In genomic region chr1:165191611-165192010, GRCm38 (mm10) we compare ENCODE assay signal across 18 mouse cellular contexts. TPM values are rescaled to one million over a fixed set of nuclear protein-coding genes. Genes with fewer than 3 reads are reported as not detected.
A peak's percentile ranks its signal among the peaks of the same experiment; 100 is the strongest.
DNase-seq lines count a peak whose midpoint lies in the region; ATAC-seq and TF ChIP-seq lines count a peak whose summit lies in the region.
"Had no signal": no experiment of that assay in that cellular context is flagged by ENCODE, and none has a peak within 500 bp of the region (broad histone marks: within the 10 kb centered on the region; RNA-seq: fewer than 3 reads in every experiment).

No protein-coding gene starts in this region.

- H3K4me2 ChIP-seq in heart, embryonic 13.5 days: peak overlapping the region; percentile 86
- peak overlapping the region; percentile 32; the same call in 1 of the 2 replicates for H3K4me2 ChIP-seq in lung, postnatal 0 days (replicated peaks; ENCODE audit: low read depth, low read length)
- no peak overlapping the region for H3K4me2 ChIP-seq in embryonic facial prominence, embryonic 15.5 days (replicated peaks)
- no peak overlapping the region for H3K4me2 ChIP-seq in myocyte (ENCODE audit: low read depth)

- TF ChIP-seq POLR2A in myocyte (IDR thresholded peaks at IDR 0.05; ENCODE audit: insufficient read length, low read depth): no peak

- TF ChIP-seq CTCF in lung, postnatal 0 days (IDR thresholded peaks at IDR 0.05): no peak

- peaks cover 11% of the 10 kb centered on the region for H3K79me2 ChIP-seq in myocyte (ENCODE audit: control insufficient read depth, insufficient read depth)

- no peak for TF ChIP-seq EP300 in lung, postnatal 0 days (IDR thresholded peaks at IDR 0.05)

- no peak for DNase-seq in heart, adult 8-10 months (ENCODE audit: low spot score)
- no peak for DNase-seq in lung, postnatal 0 days (ENCODE audit: low spot score)
- DNase-seq in lung, postnatal 25 days (ENCODE audit: low spot score): no peak
- DNase-seq in urinary bladder, adult 2 months (ENCODE audit: low spot score): no peak
- no peak for DNase-seq in adrenal gland, postnatal 14 days
- DNase-seq: adrenal gland, adult 2 months; gastrocnemius, postnatal 10 days; lung, adult 18-20 months; right cerebral cortex, postnatal 25 days had no signal

- WGBS in heart, embryonic 13.5 days: 55% methylated on average over 13 of the region's 13 CpGs
- 59% methylated on average over 13 of the region's 13 CpGs for WGBS in lung, postnatal 0 days
- 48% methylated on average over 13 of the region's 13 CpGs for WGBS in embryonic facial prominence, embryonic 15.5 days

- H3K36me3 ChIP-seq in heart, embryonic 13.5 days: peaks cover 18% of the 10 kb centered on the region
- H3K36me3 ChIP-seq in lung, postnatal 0 days (ENCODE audit: insufficient read depth, low read length): peaks cover 6% of the 10 kb centered on the region; the same call in 1 of the 2 replicates
- H3K36me3 ChIP-seq in embryonic facial prominence, embryonic 15.5 days: no peaks in the 10 kb centered on the region
- H3K36me3 ChIP-seq in myocyte (ENCODE audit: control insufficient read depth, insufficient read depth): peaks cover 10% of the 10 kb centered on the region

- no peak for ATAC-seq in heart, embryonic 13.5 days (ENCODE audit: extremely low read depth, insufficient number of reproducible peaks, low FRiP score, low TSS enrichment)
- ATAC-seq in lung, postnatal 0 days: no peak
- ATAC-seq in embryonic facial prominence, embryonic 15.5 days (ENCODE audit: insufficient number of reproducible peaks, low FRiP score, low TSS enrichment, low read depth): no peak
- ATAC-seq: intestine, embryonic 16.5 days; Patski had no signal

- H3K4me1 ChIP-seq in heart, embryonic 13.5 days: peaks cover 73% of the 10 kb centered on the region
- peaks cover 8% of the 10 kb centered on the region; the same call in 1 of the 2 replicates for H3K4me1 ChIP-seq in lung, postnatal 0 days (ENCODE audit: insufficient read depth, low read depth, low read length)
- peaks cover 8% of the 10 kb centered on the region; the same call in 1 of the 2 replicates for H3K4me1 ChIP-seq in embryonic facial prominence, embryonic 15.5 days

- no peak overlapping the region for H3ac ChIP-seq in myocyte (ENCODE audit: control insufficient read depth, insufficient read length)

- peak overlapping the region; percentile 88 for H3K4me3 ChIP-seq in heart, embryonic 13.5 days
- no peak overlapping the region for H3K4me3 ChIP-seq in lung, postnatal 0 days (ENCODE audit: low read depth, low read length)
- no peak overlapping the region for H3K4me3 ChIP-seq in embryonic facial prominence, embryonic 15.5 days (replicated peaks)
- H3K4me3 ChIP-seq in myocyte: peak overlapping the region; percentile 46

- H3K9ac ChIP-seq in heart, embryonic 13.5 days: peak overlapping the region; percentile 6
- H3K9ac ChIP-seq in lung, postnatal 0 days (replicated peaks; ENCODE audit: low read depth): peak overlapping the region; percentile 32; the same call in 1 of the 2 replicates
- H3K9ac ChIP-seq in embryonic facial prominence, embryonic 15.5 days: no peak overlapping the region

- peak overlapping the region; percentile 91 for H3K27ac ChIP-seq in heart, embryonic 13.5 days (replicated peaks)
- peak overlapping the region; percentile 57 for H3K27ac ChIP-seq in lung, postnatal 0 days (ENCODE audit: low read length)
- H3K27ac ChIP-seq in embryonic facial prominence, embryonic 15.5 days (replicated peaks): 0 out of 2 replicates have a peak overlapping the region, but pooled peaks have one; percentile 25

- H3K27me3 ChIP-seq in heart, embryonic 13.5 days (replicated peaks): no peaks in the 10 kb centered on the region
- H3K27me3 ChIP-seq in lung, postnatal 0 days (replicated peaks; ENCODE audit: insufficient read depth, low read length): no peaks in the 10 kb centered on the region
- H3K27me3 ChIP-seq in embryonic facial prominence, embryonic 15.5 days: no peaks in the 10 kb centered on the region
- no peaks in the 10 kb centered on the region for H3K27me3 ChIP-seq in myocyte (ENCODE audit: control insufficient read depth, insufficient read depth, insufficient read length)
- H3K27me3 ChIP-seq: Patski had no signal

- H3K9me3 ChIP-seq in heart, embryonic 13.5 days: no peaks in the 10 kb centered on the region
- no peaks in the 10 kb centered on the region for H3K9me3 ChIP-seq in lung, postnatal 0 days (ENCODE audit: low read length)
- H3K9me3 ChIP-seq in embryonic facial prominence, embryonic 15.5 days (replicated peaks): no peaks in the 10 kb centered on the region

TF ChIP-seq in myocyte, 11 proteins besides CTCF, POLR2A, EP300 and RAD21:
- TF ChIP-seq CEBPB (IDR thresholded peaks at IDR 0.05; ENCODE audit: insufficient read depth, poor library complexity, severe bottlenecking): no peak
- TF ChIP-seq E2F4 (IDR thresholded peaks at IDR 0.05; ENCODE audit: insufficient read depth): no peak
- no peak for TF ChIP-seq USF1 (IDR thresholded peaks at IDR 0.05; ENCODE audit: low read depth)
- TF ChIP-seq MYOD1 (IDR thresholded peaks at IDR 0.05; ENCODE audit: control insufficient read depth in 1 of 3, insufficient read length in 2 of 3, low read depth in 2 of 3): no peak
- no peak for TF ChIP-seq REST (IDR thresholded peaks at IDR 0.05; ENCODE audit: insufficient read depth, insufficient read length)
- no peak for TF ChIP-seq TCF3 (IDR thresholded peaks at IDR 0.05; ENCODE audit: insufficient read length, low read depth)
- no peak for TF ChIP-seq MAX (IDR thresholded peaks at IDR 0.05; ENCODE audit: low read depth)
- TF ChIP-seq TCF12 (IDR thresholded peaks at IDR 0.05; ENCODE audit: insufficient read depth, poor library complexity, severe bottlenecking): no peak
- no peak for TF ChIP-seq SRF (IDR thresholded peaks at IDR 0.05; ENCODE audit: control insufficient read depth, insufficient read length, low read depth)
- TF ChIP-seq POLR2AphosphoS2 (IDR thresholded peaks at IDR 0.05; ENCODE audit: insufficient read length, low read depth): no peak
- no peak for TF ChIP-seq MYOG (IDR thresholded peaks at IDR 0.05; ENCODE audit: control insufficient read depth in 1 of 3, insufficient read depth in 1 of 3, insufficient read length in 2 of 3, low read depth in 2 of 3)

RNA-seq across cellular contexts. Expression of gene Sft2d2, which starts 2.6 kb away (rescaled TPM):
- polyA plus RNA-seq in heart, embryonic 13.5 days (2015; fragmentation: Nextera tagmentation; extraction: Ambion mirVana): 19.4 and 20.4 TPM in 2 replicates
- 10 to 100 TPM; 14.2 to 18.1 (median 15.5) TPM for total RNA-seq in heart, adult 8-10 months (2022)
- 19.3 and 20.3 TPM in 2 replicates for polyA plus RNA-seq in lung, postnatal 0 days (2015; fragmentation: Nextera tagmentation; extraction: Ambion mirVana)
- polyA plus RNA-seq in embryonic facial prominence, embryonic 15.5 days (2015; fragmentation: Nextera tagmentation; extraction: Ambion mirVana): 17.5 and 18.3 TPM in 2 replicates
- 19.4 TPM for polyA plus RNA-seq in myocyte (2012; fragmentation: generic; extraction: Trizol)
- polyA plus RNA-seq in urinary bladder, adult 2 months (2012; rRNA removed): 31.9 and 38.7 TPM in 2 replicates
- total RNA-seq in adrenal gland, postnatal 14 days (2021): 22.0 and 22.3 TPM in 2 replicates

RNA-seq across cellular contexts. Expression of gene Tbx19, which starts 31.0 kb away (rescaled TPM):
- not detected in 2 replicates for polyA plus RNA-seq in heart, embryonic 13.5 days (2015; fragmentation: Nextera tagmentation; extraction: Ambion mirVana)
- total RNA-seq in heart, adult 8-10 months (2022): not detected
- not detected in 2 replicates for polyA plus RNA-seq in lung, postnatal 0 days (2015; fragmentation: Nextera tagmentation; extraction: Ambion mirVana)
- polyA plus RNA-seq in embryonic facial prominence, embryonic 15.5 days (2015; fragmentation: Nextera tagmentation; extraction: Ambion mirVana): not detected in 2 replicates
- polyA plus RNA-seq in myocyte (2012; fragmentation: generic; extraction: Trizol): not detected
- polyA plus RNA-seq in urinary bladder, adult 2 months (2012; rRNA removed): not detected in 2 replicates
- total RNA-seq in adrenal gland, postnatal 14 days (2021): not detected in 2 replicates
- total RNA-seq: adrenal gland, adult 2 months; left cerebral cortex, postnatal 10 days; neutrophil, adult 5-6 weeks had no signal
- polyA plus RNA-seq: adrenal gland, adult 2 months; intestine, embryonic 16.5 days; large intestine, adult 2 months; Patski; stomach, embryonic 16.5 days had no signal

RNA-seq across cellular contexts. Expression of gene Tiprl, which starts 45.2 kb away (rescaled TPM):
- 78.9 and 92.6 TPM in 2 replicates for polyA plus RNA-seq in heart, embryonic 13.5 days (2015; fragmentation: Nextera tagmentation; extraction: Ambion mirVana)
- total RNA-seq in heart, adult 8-10 months (2022): 10 to 100 TPM; 30.0 to 36.4 (median 34.8) TPM
- 70.3 and 73.6 TPM in 2 replicates for polyA plus RNA-seq in lung, postnatal 0 days (2015; fragmentation: Nextera tagmentation; extraction: Ambion mirVana)
- 87.6 TPM in 2 replicates for polyA plus RNA-seq in embryonic facial prominence, embryonic 15.5 days (2015; fragmentation: Nextera tagmentation; extraction: Ambion mirVana)
- 35.8 TPM for polyA plus RNA-seq in myocyte (2012; fragmentation: generic; extraction: Trizol)
- 40.2 and 41.2 TPM in 2 replicates for polyA plus RNA-seq in urinary bladder, adult 2 months (2012; rRNA removed)
- 50.1 and 51.3 TPM in 2 replicates for total RNA-seq in adrenal gland, postnatal 14 days (2021)

Comparison
In these comparisons a context has a peak if more than half of its experiments do, and no peak if none do; other contexts are left out.
1. H3K27ac ChIP-seq: peak in every context shown above with its lines; median percentile 91 in heart, embryonic 13.5 days; 57 in lung, postnatal 0 days; 25 in embryonic facial prominence, embryonic 15.5 days.
2. H3K4me2 ChIP-seq: peak in heart, embryonic 13.5 days (single experiment) and lung, postnatal 0 days (single experiment); none in embryonic facial prominence, embryonic 15.5 days (single experiment) and myocyte (single experiment).
3. H3K4me3 ChIP-seq: peak in heart, embryonic 13.5 days (single experiment) and myocyte (single experiment); none in lung, postnatal 0 days (single experiment) and embryonic facial prominence, embryonic 15.5 days (single experiment).